Mouse (Mus musculus): Measurements from ENCODE around the gene Hspa1a.

DNA sequence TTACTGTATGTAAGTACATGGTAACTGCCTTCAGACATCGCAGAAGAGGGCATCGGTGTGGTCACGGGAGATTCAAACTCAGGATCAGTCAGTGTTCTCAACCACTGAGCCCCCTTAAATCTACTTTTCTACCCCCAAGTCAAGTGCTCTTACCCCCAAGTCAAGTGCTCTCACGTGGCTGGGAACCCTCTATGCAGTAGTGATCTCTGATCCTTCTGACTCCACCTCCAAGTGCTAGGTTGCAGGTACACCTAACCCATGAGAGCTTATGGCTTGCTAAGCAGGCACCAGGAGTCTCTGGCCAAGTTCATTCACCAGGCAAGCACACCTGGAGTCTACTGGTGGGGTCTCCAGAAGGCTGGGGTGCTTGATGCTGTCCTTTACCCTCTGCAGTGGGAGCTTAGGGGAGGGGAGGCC lies 22.4 kb downstream of the Hspa1a start:
- TF ChIP-seq TAL1 (conservative IDR thresholded peaks at IDR 0.05; ENCODE audit: low read depth, low read length) (no peak), CTCF (IDR thresholded peaks at IDR 0.05; ENCODE audit: low read depth, low read length) (no peak)
